Mouse (Mus musculus): Measurements from ENCODE around the gene Numbl. TPM values are rescaled to one million over a fixed set of nuclear protein-coding genes. Genes with fewer than 3 reads are reported as not detected.

The Numbl gene
- polyA plus RNA-seq, 1 experiment from 2014 or later: 16.2 TPM

DNA sequence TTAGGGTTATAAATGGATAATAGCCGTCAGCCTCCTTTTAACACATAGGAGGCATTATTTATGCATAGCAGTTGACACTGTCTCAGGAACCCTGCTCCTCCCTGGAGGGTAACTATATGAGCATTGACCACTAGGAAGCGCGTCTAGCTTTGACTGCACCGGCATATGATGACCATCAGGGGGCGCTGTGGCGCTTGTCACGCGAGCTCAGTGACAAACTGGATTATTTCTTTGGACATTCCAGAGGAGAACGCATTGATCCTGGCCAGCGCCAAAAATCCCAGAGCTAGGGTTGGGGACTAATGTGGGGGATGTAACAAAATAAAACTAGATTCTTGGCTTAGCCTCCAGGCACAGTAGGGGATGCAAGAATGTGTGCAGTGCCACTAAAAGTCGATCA is 43.9 kb downstream of the Numbl start:
- Histone ChIP-seq H3K9me3 (ENCODE audit: low read depth, low read length) (no peaks in the 10 kb centered on the region), H3K4me2 (no peak overlapping the region), H3K27ac (ENCODE audit: low read depth) (no peak overlapping the region), H3K27me3 (ENCODE audit: insufficient read depth, low read length) (no peaks in the 10 kb centered on the region), H3K4me1 (ENCODE audit: insufficient read depth) (peaks cover 3% of the 10 kb centered on the region; the same call in 1 of the 2 replicates), H3K9ac (no peak overlapping the region), H3K4me3 (ENCODE audit: low read depth, low read length) (no peak overlapping the region), H3K36me3 (ENCODE audit: insufficient read depth) (peaks cover 6% of the 10 kb centered on the region; the same call in 1 of the 2 replicates)
- DNase-seq (peak; percentile 93), ATAC-seq (ENCODE audit: insufficient read depth) (peak; percentile 68)
- WGBS: 8% methylated on average over 11 of the region's 11 CpGs
- peak; percentile 98 for TF ChIP-seq CTCF (IDR thresholded peaks at IDR 0.05; ENCODE audit: low read depth)

DNA sequence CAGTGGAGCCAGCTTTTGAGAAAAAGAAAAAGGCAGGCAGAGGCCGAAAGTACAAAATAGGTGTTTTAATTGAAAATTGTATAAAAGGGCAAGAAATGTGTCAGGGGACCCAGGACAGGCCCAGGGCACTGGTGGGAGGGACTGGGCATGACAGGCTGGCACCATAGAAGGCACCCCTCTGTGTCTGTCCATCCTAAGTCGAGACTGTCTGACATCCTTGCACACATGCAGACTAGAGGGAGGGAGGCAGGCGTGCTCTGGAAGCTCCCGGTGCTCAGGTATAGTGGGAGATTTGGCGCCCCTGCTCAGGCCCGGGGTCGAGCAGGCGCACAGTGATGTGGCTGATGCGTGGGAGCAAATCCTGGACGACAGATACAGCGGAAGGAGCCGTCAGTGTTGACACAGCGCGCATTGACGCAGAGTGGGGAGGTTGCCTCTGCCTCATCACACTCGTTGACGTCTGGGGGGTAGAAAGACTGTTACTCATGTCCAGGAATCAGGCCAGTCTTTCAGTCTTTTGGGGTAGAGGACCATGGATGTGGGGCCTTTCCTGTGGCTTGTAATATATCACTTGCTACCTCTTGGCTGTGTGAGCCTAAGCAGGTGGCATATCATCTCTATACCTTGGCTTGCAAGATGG is 47.0 kb downstream of the Numbl start:
- H3K9me3 ChIP-seq (ENCODE audit: low read depth, low read length): no peaks in the 10 kb centered on the region
- H3K4me1 ChIP-seq (ENCODE audit: insufficient read depth): 0 out of 2 replicates have a peak, but pooled peaks cover 2% of the 10 kb centered on the region
- no peak overlapping the region for H3K27ac ChIP-seq (ENCODE audit: low read depth)
- WGBS: 74% methylated on average over 17 of the region's 17 CpGs
- DNase-seq: no peak
- no peak overlapping the region for H3K4me3 ChIP-seq (ENCODE audit: low read depth, low read length)
- TF ChIP-seq CTCF (IDR thresholded peaks at IDR 0.05; ENCODE audit: low read depth): no peak
- H3K4me2 ChIP-seq: no peak overlapping the region
- H3K9ac ChIP-seq: no peak overlapping the region
- no peaks in the 10 kb centered on the region for H3K27me3 ChIP-seq (ENCODE audit: insufficient read depth, low read length)
- H3K36me3 ChIP-seq (ENCODE audit: insufficient read depth): peaks cover 13% of the 10 kb centered on the region; the same call in 1 of the 2 replicates
- ATAC-seq (ENCODE audit: insufficient read depth): no peak

GRCm38 (mm10) chr7:27306161-27307160 is 48.2 kb downstream of the Numbl start:
- no peaks in the 10 kb centered on the region for H3K27me3 ChIP-seq (ENCODE audit: insufficient read depth, low read length)
- DNase-seq: peak; percentile 62
- no peak overlapping the region for H3K4me3 ChIP-seq (ENCODE audit: low read depth, low read length)
- H3K27ac ChIP-seq (ENCODE audit: low read depth): no peak overlapping the region
- H3K4me1 ChIP-seq (ENCODE audit: insufficient read depth): 0 out of 2 replicates have a peak, but pooled peaks cover 2% of the 10 kb centered on the region
- no peak for ATAC-seq (ENCODE audit: insufficient read depth)
- peaks cover 13% of the 10 kb centered on the region; the same call in 1 of the 2 replicates for H3K36me3 ChIP-seq (ENCODE audit: insufficient read depth)
- H3K9me3 ChIP-seq (ENCODE audit: low read depth, low read length): no peaks in the 10 kb centered on the region
- WGBS: 72% methylated on average over 24 of the region's 24 CpGs
- H3K9ac ChIP-seq: no peak overlapping the region
- H3K4me2 ChIP-seq: no peak overlapping the region
- TF ChIP-seq CTCF (IDR thresholded peaks at IDR 0.05; ENCODE audit: low read depth): peak; percentile 82

GRCm38 (mm10) chr7:27307551-27307950 is 49.3 kb downstream of the Numbl start:
- no peaks in the 10 kb centered on the region for H3K9me3 ChIP-seq (ENCODE audit: low read depth, low read length)
- H3K27me3 ChIP-seq (ENCODE audit: insufficient read depth, low read length): no peaks in the 10 kb centered on the region
- peaks cover 13% of the 10 kb centered on the region; the same call in 1 of the 2 replicates for H3K36me3 ChIP-seq (ENCODE audit: insufficient read depth)
- H3K9ac ChIP-seq: no peak overlapping the region
- ATAC-seq (ENCODE audit: insufficient read depth) (peak; percentile 13; the same call in 1 of the 2 replicates), DNase-seq (no peak)
- no peak overlapping the region for H3K27ac ChIP-seq (ENCODE audit: low read depth)
- H3K4me2 ChIP-seq: no peak overlapping the region
- 0 out of 2 replicates have a peak, but pooled peaks cover 2% of the 10 kb centered on the region for H3K4me1 ChIP-seq (ENCODE audit: insufficient read depth)
- no peak overlapping the region for H3K4me3 ChIP-seq (ENCODE audit: low read depth, low read length)
- 70% methylated on average over 9 of the region's 9 CpGs for WGBS
- peak; percentile 43 for TF ChIP-seq CTCF (IDR thresholded peaks at IDR 0.05; ENCODE audit: low read depth)

GRCm38 (mm10) chr7:27308821-27309549 is 50.8 kb downstream of the Numbl start:
- Histone ChIP-seq H3K36me3 (ENCODE audit: insufficient read depth) (peaks cover 15% of the 10 kb centered on the region; the same call in 1 of the 2 replicates), H3K4me1 (ENCODE audit: insufficient read depth) (0 out of 2 replicates have a peak, but pooled peaks cover 2% of the 10 kb centered on the region), H3K9me3 (ENCODE audit: low read depth, low read length) (peaks cover 7% of the 10 kb centered on the region; the same call in 1 of the 2 replicates), H3K4me2 (peak overlapping the region; percentile 53), H3K9ac (no peak overlapping the region), H3K27me3 (ENCODE audit: insufficient read depth, low read length) (no peaks in the 10 kb centered on the region), H3K4me3 (ENCODE audit: low read depth, low read length) (peak overlapping the region; percentile 20), H3K27ac (ENCODE audit: low read depth) (peak overlapping the region; percentile 14; the same call in 1 of the 2 replicates)
- WGBS: 11% methylated on average over 28 of the region's 28 CpGs
- peak; percentile 62 for DNase-seq
- peak; percentile 51; the same call in 1 of the 2 replicates for ATAC-seq (ENCODE audit: insufficient read depth)
- TF ChIP-seq CTCF (IDR thresholded peaks at IDR 0.05; ENCODE audit: low read depth): no peak

DNA sequence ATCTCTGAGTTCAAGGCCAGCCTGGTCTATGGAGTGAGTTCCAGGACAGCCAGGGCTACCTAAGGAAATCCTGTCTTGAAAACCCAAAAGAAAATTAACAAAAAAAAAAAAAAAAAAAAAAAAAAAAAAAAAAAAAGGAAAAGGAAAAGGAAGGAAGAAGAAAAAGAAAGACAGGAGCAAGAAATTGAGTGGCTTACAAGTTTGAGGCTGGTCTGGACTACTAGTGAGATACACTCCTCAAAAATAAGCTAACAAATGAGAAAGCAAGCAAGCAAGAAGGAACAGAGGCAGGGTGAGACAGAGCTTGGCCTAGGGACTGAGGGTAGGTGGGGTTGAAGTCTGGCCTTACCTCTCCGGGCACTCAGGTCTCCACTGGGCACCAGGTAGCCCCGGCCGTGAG is 51.6 kb downstream of the Numbl start:
- H3K9ac ChIP-seq: no peak overlapping the region
- H3K27me3 ChIP-seq (ENCODE audit: insufficient read depth, low read length): no peaks in the 10 kb centered on the region
- peak overlapping the region; percentile 43 for H3K4me2 ChIP-seq
- DNase-seq (no peak), ATAC-seq (ENCODE audit: insufficient read depth) (no peak)
- WGBS: 77% methylated on average over 3 of the region's 3 CpGs
- H3K4me3 ChIP-seq (ENCODE audit: low read depth, low read length): no peak overlapping the region
- 0 out of 2 replicates have a peak, but pooled peaks cover 2% of the 10 kb centered on the region for H3K4me1 ChIP-seq (ENCODE audit: insufficient read depth)
- H3K9me3 ChIP-seq (ENCODE audit: low read depth, low read length): peaks cover 11% of the 10 kb centered on the region; the same call in 1 of the 2 replicates
- H3K36me3 ChIP-seq (ENCODE audit: insufficient read depth): peaks cover 13% of the 10 kb centered on the region; the same call in 1 of the 2 replicates
- no peak for TF ChIP-seq CTCF (IDR thresholded peaks at IDR 0.05; ENCODE audit: low read depth)
- H3K27ac ChIP-seq (ENCODE audit: low read depth): no peak overlapping the region
